Mouse (Mus musculus) liver, adult 2 months (tissue): ENCODE results near the gene Casp7. TPM values are rescaled to one million over a fixed set of nuclear protein-coding genes. Genes with fewer than 3 reads are reported as not detected.

Source experiments
- DNase-seq: peaks from one replicate; pipeline ENCODE4 v3.0.0-alpha.2; 2011; ENCODE audit warnings: low read depth, low spot score; ENCODE audit errors: extremely low read depth
- H3K27ac ChIP-seq: fragments of 200-500 bp; replicated peaks from 2 replicates; pipeline ENCODE4 v1.5.1; 2012; ENCODE audit warnings: low read depth, mild to moderate bottlenecking, control low read depth, inconsistent platforms, low read length; ENCODE audit not compliant: insufficient read depth
- H3K27me3 ChIP-seq: fragments of 200-500 bp; 2 replicates; pipeline ENCODE4 v1.6.1; 2012; ENCODE audit warnings: mild to moderate bottlenecking, moderate library complexity, low read length, inconsistent platforms; ENCODE audit not compliant: control insufficient read depth, insufficient read depth
- H3K36me3 ChIP-seq: fragments of 200-500 bp; 2 replicates; pipeline ENCODE4 v1.6.1; 2012; ENCODE audit warnings: low read length, inconsistent platforms; ENCODE audit not compliant: control insufficient read depth, insufficient read depth
- H3K4me1 ChIP-seq: fragments of 200-500 bp; 2 replicates; pipeline ENCODE4 v1.6.1; 2011; ENCODE audit warnings: low read length; ENCODE audit not compliant: control insufficient read depth, insufficient read depth
- H3K4me3 ChIP-seq: fragments of 200-500 bp; 2 replicates; pipeline ENCODE4 v1.5.1; 2011; ENCODE audit warnings: low read depth, mild to moderate bottlenecking, control low read depth, low read length, moderate library complexity; ENCODE audit not compliant: insufficient read depth
- H3K79me2 ChIP-seq: fragments of 200-500 bp; 2 replicates; pipeline ENCODE4 v1.6.1; 2012; ENCODE audit warnings: inconsistent platforms, mild to moderate bottlenecking, low read length, moderate library complexity; ENCODE audit not compliant: control insufficient read depth, insufficient read depth
- H3K9ac ChIP-seq: fragments of 200-500 bp; 2 replicates; pipeline ENCODE4 v1.6.1; 2012; ENCODE audit warnings: low read depth, mild to moderate bottlenecking, control low read depth, inconsistent platforms, low read length
- CTCF ChIP-seq: fragments of 200-500 bp; IDR thresholded peaks from 2 replicates; pipeline ENCODE4 v1.5.1; 2011; ENCODE audit warnings: low read depth, low read length, control low read depth
- POLR2A ChIP-seq: fragments of 200-500 bp; IDR thresholded peaks from 2 replicates; pipeline ENCODE4 v1.6.1; 2011; ENCODE audit warnings: low read length, control low read depth; ENCODE audit not compliant: insufficient read depth; ENCODE audit errors: extremely low read depth
- WGBS: fragments of 180-500 bp; shearing (Covaris S2); methylation state at CpG from one replicate; pipeline ENCODE4 v1.1.7; 2018; 5-methylcytosine and 5-hydroxymethylcytosine counted together
- polyA plus RNA-seq: library from polyadenylated mRNA; depleted of rRNA; stranded (reverse); fragments of >200 nt; gene quantifications from 2 replicates; pipeline ENCODE4 v1.2.3, GENCODE M21; 2012
- total RNA-seq: library from RNA; depleted of rRNA; stranded (reverse); fragments of >200 nt; gene quantifications from 2 replicates; pipeline ENCODE4 v1.2.3, GENCODE M21; 2014

The Casp7 gene
- total and polyA plus RNA-seq, 2 experiments: 15.8 to 38.8 TPM

- WGBS: 73% methylated on average over 2 of the region's 2 CpGs
- Histone ChIP-seq H3K79me2 (no peaks in the 10 kb centered on the region), H3K36me3 (no peaks in the 10 kb centered on the region), H3K4me3 (no peak overlapping the region), H3K27ac (no peak overlapping the region), H3K9ac (no peak overlapping the region), H3K27me3 (no peaks in the 10 kb centered on the region), H3K4me1 (no peaks in the 10 kb centered on the region)
- no peak for DNase-seq
- TF ChIP-seq CTCF (no peak), POLR2A (no peak)
Observed at GRCm38 (mm10) chr19:56358890-56359289, 38.0 kb upstream of the Casp7 start.

DNA sequence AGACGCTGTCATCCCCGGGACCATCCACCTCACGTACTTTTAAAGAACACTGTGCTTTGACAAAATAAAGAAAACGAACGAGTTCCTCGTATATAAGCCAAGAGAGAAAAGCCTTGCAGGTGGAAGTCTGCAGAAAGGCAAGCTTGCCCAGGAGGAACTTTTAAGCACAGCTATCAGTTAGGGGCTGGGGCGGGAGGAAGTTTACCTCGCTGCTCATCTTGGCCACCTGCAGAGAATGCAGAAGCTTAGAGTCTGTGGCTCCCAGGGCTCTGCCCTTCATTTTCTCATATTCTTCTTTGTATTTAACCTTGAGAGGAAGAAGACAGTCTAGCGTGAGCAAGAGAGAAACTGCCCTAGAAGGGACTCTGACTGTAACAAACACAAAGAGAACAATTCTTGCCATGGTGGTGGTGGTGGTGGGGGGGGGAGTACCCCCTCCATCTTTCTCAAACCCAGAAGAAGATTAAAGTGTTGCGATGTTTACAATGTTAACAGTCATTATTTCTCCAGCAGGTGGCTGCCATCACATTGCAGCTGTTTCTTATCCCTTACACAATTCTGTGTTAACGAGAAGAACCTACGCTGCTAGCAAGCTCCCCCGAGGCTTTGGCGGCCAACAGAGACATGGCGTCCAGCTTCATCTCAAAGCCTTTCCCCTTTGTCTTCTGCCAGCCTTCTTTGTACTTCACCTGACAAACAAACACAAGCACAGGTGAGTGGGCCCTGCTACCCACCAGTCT lies 33.0 kb upstream of the Casp7 start:
- DNase-seq: no peak

DNA sequence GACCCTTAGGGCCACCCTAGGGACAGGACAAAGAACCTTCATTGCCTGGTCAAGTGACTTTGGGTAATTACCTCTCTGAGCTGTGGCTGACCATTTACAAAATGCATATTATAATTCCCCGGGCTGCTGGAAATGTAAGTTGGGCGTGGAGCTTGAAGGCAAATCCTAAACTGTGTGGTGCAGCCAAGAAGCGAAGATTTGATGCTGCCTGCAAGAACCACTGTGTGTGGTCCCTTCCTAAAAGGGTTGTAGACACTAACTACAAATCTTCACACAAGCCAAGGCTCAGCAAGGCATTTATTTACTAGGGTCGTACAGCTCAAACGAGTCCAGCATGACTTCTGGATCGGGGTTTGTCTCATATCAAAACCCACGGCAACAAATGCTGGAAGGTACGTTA lies 32.4 kb upstream of the Casp7 start:
- H3K4me3 ChIP-seq: no peak overlapping the region
- H3K9ac ChIP-seq: no peak overlapping the region
- TF ChIP-seq POLR2A (no peak), CTCF (no peak)
- 92% methylated on average over 8 of the region's 8 CpGs for WGBS
- H3K27me3 ChIP-seq: no peaks in the 10 kb centered on the region
- no peak for DNase-seq
- no peaks in the 10 kb centered on the region for H3K36me3 ChIP-seq
- no peaks in the 10 kb centered on the region for H3K4me1 ChIP-seq
- H3K27ac ChIP-seq: no peak overlapping the region
- no peaks in the 10 kb centered on the region for H3K79me2 ChIP-seq

More for the DNA sequence above, 33.0 kb upstream of the Casp7 start:
- TF ChIP-seq CTCF: no peak
- TF ChIP-seq POLR2A: no peak
- Histone ChIP-seq H3K9ac (no peak overlapping the region), H3K79me2 (no peaks in the 10 kb centered on the region), H3K4me1 (no peaks in the 10 kb centered on the region), H3K4me3 (no peak overlapping the region), H3K27me3 (no peaks in the 10 kb centered on the region), H3K27ac (no peak overlapping the region), H3K36me3 (no peaks in the 10 kb centered on the region)
- WGBS: 79% methylated on average over 15 of the region's 15 CpGs

GRCm38 (mm10) chr19:56366168-56366567 lies 30.8 kb upstream of the Casp7 start:
- 70% methylated on average over 11 of the region's 11 CpGs for WGBS
- H3K9ac ChIP-seq: no peak overlapping the region
- TF ChIP-seq POLR2A (no peak), CTCF (no peak)
- no peak for DNase-seq
- H3K79me2 ChIP-seq: no peaks in the 10 kb centered on the region
- H3K27me3 ChIP-seq: no peaks in the 10 kb centered on the region
- no peaks in the 10 kb centered on the region for H3K4me1 ChIP-seq
- H3K27ac ChIP-seq: no peak overlapping the region
- no peaks in the 10 kb centered on the region for H3K36me3 ChIP-seq
- H3K4me3 ChIP-seq: no peak overlapping the region

- H3K4me1 ChIP-seq: no peaks in the 10 kb centered on the region
- DNase-seq: no peak
- H3K9ac ChIP-seq: no peak overlapping the region
- no peaks in the 10 kb centered on the region for H3K27me3 ChIP-seq
- TF ChIP-seq CTCF (no peak), POLR2A (no peak)
- H3K27ac ChIP-seq: no peak overlapping the region
- no peaks in the 10 kb centered on the region for H3K79me2 ChIP-seq
- H3K4me3 ChIP-seq: no peak overlapping the region
- no peaks in the 10 kb centered on the region for H3K36me3 ChIP-seq
- 76% methylated on average over 9 of the region's 9 CpGs for WGBS
Observed at GRCm38 (mm10) chr19:56366625-56367024, 30.3 kb upstream of the Casp7 start.

GRCm38 (mm10) chr19:56367778-56368177 lies 29.2 kb upstream of the Casp7 start:
- Histone ChIP-seq H3K36me3 (no peaks in the 10 kb centered on the region), H3K9ac (no peak overlapping the region), H3K4me3 (no peak overlapping the region), H3K27ac (no peak overlapping the region), H3K79me2 (no peaks in the 10 kb centered on the region), H3K4me1 (no peaks in the 10 kb centered on the region), H3K27me3 (no peaks in the 10 kb centered on the region)
- 95% methylated on average over 7 of the region's 7 CpGs for WGBS
- no peak for DNase-seq
- TF ChIP-seq POLR2A: no peak
- no peak for TF ChIP-seq CTCF
